Comparison of ENCODE assay signal across 10 mouse cellular contexts in the genomic region with DNA sequence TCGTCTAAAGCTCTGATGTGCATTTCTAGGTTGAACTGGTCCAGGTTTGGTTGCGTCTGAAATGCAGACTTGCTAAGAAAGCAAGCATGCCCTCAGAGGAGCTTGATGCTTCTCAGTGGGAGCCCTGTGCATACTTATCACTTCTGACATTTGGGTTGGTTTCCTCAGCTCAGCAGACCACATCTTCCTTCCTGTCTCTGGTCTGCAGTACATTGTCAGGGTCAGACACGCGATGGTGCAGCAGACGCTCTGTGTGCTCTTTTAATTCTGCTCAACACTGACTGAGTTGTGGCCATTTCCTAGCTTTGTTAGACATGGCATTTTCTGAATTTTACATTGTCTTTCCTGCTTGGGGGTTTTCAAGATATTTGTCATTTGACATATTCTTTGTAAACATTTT.
A peak's percentile ranks its signal among the peaks of the same experiment; 100 is the strongest.
DNase-seq lines count a peak whose midpoint lies in the region; ATAC-seq lines count a peak whose summit lies in the region.
"Had no signal": no experiment of that assay in that cellular context is flagged by ENCODE, and none has a peak within 500 bp of the region (broad histone marks: within the 10 kb centered on the region; RNA-seq: fewer than 3 reads in every experiment).

No protein-coding gene starts in this region.

- no peak overlapping the region for H3K9ac ChIP-seq in lung, embryonic 16.5 days (ENCODE audit: low read length)
- H3K9ac ChIP-seq: midbrain, embryonic 15.5 days had no signal

- peak; percentile 73 for ATAC-seq in lung, embryonic 16.5 days (ENCODE audit: low read depth)
- peak; percentile 76 for ATAC-seq in granulocyte monocyte progenitor cell, adult 5-6 weeks (replicated peaks; ENCODE audit: poor library complexity, severe bottlenecking)
- ATAC-seq: midbrain, embryonic 15.5 days had no signal

- H3K9me3 ChIP-seq in lung, embryonic 16.5 days (ENCODE audit: control insufficient read depth, low read length): no peaks in the 10 kb centered on the region
- H3K9me3 ChIP-seq in megakaryocyte, embryonic 14.5 days: no peaks in the 10 kb centered on the region
- H3K9me3 ChIP-seq: midbrain, embryonic 15.5 days had no signal

- no peak overlapping the region for H3K4me3 ChIP-seq in lung, embryonic 16.5 days (ENCODE audit: low read length)
- peak overlapping the region; percentile 90 for H3K4me3 ChIP-seq in megakaryocyte, embryonic 14.5 days (replicated peaks)
- H3K4me3 ChIP-seq: midbrain, embryonic 15.5 days had no signal

- no peak overlapping the region; the same call in 1 of the 2 replicates for H3K4me2 ChIP-seq in lung, embryonic 16.5 days (ENCODE audit: low read depth, low read length)
- H3K4me2 ChIP-seq: midbrain, embryonic 15.5 days had no signal

- H3K27me3 ChIP-seq in lung, embryonic 16.5 days (ENCODE audit: control insufficient read depth, insufficient read depth, low read depth, low read length): no peaks in the 10 kb centered on the region
- no peaks in the 10 kb centered on the region for H3K27me3 ChIP-seq in megakaryocyte, embryonic 14.5 days (replicated peaks)
- H3K27me3 ChIP-seq: midbrain, embryonic 15.5 days had no signal

- H3K36me3 ChIP-seq in lung, embryonic 16.5 days (ENCODE audit: control insufficient read depth, insufficient read depth, low read length): no peaks in the 10 kb centered on the region
- H3K36me3 ChIP-seq in megakaryocyte, embryonic 14.5 days (replicated peaks; ENCODE audit: low read length): peaks cover 5% of the 10 kb centered on the region
- H3K36me3 ChIP-seq: midbrain, embryonic 15.5 days had no signal

- H3K4me1 ChIP-seq in lung, embryonic 16.5 days (replicated peaks; ENCODE audit: control insufficient read depth, insufficient read depth, low read length): no peaks in the 10 kb centered on the region
- H3K4me1 ChIP-seq in megakaryocyte, embryonic 14.5 days: peaks cover 76% of the 10 kb centered on the region

- DNase-seq in lung, adult 18-20 months: no peak
- DNase-seq in thymus, postnatal 4 days: peak; percentile 53
- DNase-seq in left cerebral cortex, adult 9 months (ENCODE audit: low spot score in 2 of 2): no peak
- no peak for DNase-seq in right cerebral cortex, postnatal 4 days
- DNase-seq: kidney, postnatal 36 days; right cerebral cortex, postnatal 14 days had no signal

- 60% methylated on average over 5 of the region's 5 CpGs for WGBS in lung, embryonic 16.5 days

- no peak overlapping the region for H3K27ac ChIP-seq in lung, embryonic 16.5 days (ENCODE audit: low read length)
- H3K27ac ChIP-seq: midbrain, embryonic 15.5 days had no signal
